Mouse (Mus musculus): Measurements from ENCODE around the gene Camk1d.

GRCm38 (mm10) chr2:5642624-5643023 lies 71.7 kb downstream of the Camk1d start:
- TF ChIP-seq CTCF (IDR thresholded peaks at IDR 0.05; ENCODE audit: control insufficient read depth, insufficient read depth, insufficient read length) (no peak), MYOG (IDR thresholded peaks at IDR 0.05; ENCODE audit: control insufficient read depth, extremely low read depth, insufficient read length) (no peak), MAX (IDR thresholded peaks at IDR 0.05) (no peak), USF1 (IDR thresholded peaks at IDR 0.05; ENCODE audit: low read depth) (no peak), MYOD1 (IDR thresholded peaks at IDR 0.05; ENCODE audit: control insufficient read depth, insufficient read length, low read depth) (no peak)
